Mouse (Mus musculus): ENCODE data around the gene Med13l.

The Med13l gene

DNA sequence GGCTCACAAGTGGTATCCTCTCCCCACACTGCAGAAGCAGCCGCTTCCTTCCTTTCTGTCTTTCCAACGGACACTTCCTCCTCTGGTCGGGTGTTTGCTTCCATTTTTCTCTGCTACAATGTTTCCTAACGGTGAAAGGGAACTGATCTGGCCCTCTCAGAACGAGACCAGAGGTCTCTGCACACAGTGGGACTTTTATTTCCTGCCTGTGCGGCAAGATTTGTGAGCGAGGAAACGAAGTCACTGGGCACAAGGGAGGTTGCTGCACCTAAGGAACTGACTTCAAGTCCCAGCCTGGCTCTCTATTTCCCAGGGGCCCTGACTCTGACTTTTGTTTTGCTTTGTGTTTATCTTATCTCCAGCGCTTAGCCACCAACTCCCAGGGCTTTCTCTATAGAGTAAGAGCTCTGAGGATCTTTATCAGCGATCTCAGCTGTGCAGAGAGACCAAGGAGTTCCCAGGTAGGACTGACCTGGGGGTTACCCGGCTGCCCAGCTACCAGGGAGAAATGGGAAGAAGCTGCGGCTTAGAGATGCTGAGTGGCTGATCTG, 4.0 kb upstream of the Med13l start:
- no peak for DNase-seq (ENCODE audit: low spot score)

DNA sequence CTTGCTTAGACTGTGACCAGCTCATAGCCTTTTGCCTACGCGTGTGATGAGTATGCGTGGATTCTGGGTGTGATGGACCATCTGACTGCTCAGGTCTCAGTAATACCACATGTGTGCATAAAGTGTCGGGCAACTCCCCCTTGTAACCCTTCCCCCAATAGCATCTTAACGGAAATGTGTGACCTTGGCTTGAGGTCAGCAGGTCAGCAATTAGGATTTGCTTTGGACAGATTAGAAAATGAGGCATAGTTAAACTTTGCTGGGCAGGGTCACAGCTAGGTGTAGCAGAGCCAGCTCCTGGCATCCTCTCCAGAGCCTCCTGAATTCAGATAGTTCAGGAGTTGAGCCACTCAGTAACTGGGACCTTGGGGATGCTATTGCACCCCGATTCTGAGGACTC, 1.6 kb upstream of the Med13l start:
- no peak for DNase-seq (ENCODE audit: low spot score)

DNA sequence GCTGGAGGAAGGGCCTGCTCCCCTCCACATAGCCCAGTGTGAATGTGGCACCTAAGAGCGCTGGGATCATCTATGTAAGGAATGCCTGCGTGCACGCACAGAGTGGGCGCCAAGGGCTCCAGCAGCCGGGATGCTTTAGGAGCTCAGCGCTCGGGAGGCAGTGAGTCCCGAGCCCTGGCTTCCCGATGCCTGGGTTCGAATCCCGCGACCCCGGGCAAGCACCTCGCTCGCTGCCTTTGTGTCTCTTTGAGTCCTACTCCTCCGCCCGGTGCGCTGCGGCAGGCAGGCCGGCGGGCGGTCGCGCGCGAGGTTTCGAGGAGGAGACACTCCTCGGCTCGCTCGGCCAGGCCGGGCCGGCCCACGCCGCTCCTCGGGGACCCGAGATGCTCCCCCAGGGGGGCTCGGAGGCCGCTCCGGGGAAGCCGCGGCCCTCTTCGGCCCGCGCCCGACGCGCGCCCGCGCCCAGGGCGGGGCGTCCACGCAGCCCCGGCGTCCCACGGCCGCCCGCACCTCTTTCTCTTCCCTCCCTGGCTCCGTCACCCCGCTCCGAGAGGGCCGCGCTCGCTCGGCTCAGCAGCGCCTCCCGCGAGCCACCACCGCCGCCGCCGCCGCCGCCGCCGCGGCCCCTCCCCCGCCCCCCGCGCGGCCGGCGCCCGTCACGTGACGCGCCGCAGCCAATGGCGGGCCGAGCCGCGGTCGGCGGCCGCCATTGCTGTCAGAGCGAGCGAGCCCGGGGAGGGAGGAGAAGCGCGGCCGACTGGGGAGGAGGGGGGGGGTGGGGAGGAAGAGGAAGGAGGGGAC, 695 bp upstream of the Med13l start:
- peak; percentile 76 for DNase-seq (ENCODE audit: low spot score)

DNA sequence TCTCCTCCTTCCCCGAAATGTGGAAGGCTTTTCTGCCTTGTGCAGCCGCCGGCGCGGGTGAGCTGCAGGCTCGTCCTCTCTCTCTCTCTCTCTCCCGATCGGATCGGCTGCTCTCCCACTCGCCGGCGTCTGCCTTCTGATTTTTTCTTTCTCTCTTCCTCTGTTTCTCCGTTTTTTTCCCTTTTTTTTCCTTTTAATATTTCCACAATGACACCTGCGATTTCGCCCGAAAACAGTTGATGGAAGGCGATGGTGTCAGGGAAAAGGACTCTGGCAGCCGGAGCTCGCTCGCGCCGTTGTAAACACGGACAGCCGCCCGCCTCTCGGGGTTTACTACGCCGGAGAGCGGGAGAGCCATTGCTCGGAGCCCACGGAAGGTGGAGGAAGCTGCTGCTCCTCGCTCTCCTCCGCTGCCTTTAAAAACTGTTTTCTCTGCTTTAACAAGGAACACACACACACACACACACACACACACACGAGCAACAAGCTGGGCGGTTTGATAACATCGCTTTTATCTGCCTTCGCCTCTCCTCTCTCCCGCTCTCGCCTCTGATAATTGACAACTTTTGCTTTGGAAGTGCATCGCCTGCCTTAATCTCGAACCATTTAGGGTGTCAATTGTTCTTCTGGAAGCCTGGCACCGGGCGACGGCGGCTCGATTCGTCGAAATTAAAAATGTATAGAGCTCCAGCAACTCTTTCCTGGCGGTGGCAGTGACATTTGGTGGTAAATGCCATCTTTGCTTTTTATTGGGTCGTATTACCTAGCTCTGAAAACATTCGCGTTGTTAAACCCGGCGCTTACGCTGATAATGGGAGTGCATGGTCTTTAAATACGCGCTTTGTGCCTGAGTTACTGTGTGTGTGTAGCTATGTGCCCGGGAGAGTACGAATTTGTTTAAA, 858 bp downstream of the Med13l start:
- DNase-seq (ENCODE audit: low spot score): no peak

DNA sequence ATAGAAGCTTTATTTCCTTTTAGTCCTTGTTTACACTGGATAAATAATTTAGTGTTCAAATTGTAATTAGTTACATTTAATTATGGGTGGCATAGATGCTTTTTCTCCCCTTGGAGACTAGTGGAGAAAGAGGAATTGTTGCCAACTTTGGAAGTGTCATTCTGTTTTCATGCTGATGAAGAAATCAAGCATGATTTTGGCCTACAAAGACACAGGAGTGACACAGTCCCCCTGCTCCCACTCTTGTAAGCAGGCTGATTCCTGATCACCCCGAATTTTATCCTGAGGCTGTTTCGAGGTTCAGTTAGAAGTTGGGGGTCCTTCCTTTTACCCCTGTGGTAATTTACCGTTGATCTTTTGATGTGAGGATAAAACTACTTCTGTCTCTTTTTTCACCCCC, 1.7 kb downstream of the Med13l start:
- no peak for DNase-seq (ENCODE audit: low spot score)

DNA sequence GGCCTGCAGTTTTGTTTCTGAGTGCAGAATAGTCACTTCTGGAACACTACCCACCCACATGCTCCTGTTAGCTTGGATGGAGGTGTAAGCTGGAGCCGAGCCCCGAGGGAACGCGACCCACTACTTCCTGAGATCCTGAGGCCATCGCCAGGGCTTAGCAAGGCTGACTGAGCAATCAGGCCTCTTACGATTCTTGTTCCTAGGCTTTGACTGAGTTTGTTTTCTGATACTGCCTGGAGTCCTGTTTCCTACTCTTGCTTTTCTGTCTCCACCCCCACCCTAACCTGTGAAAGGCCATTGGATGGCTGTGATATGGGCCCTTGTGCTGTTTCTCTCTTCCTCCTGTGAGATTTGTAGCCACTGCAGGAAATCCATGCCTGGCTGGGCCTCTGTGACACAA, 3.1 kb downstream of the Med13l start:
- DNase-seq (ENCODE audit: low spot score): no peak

DNA sequence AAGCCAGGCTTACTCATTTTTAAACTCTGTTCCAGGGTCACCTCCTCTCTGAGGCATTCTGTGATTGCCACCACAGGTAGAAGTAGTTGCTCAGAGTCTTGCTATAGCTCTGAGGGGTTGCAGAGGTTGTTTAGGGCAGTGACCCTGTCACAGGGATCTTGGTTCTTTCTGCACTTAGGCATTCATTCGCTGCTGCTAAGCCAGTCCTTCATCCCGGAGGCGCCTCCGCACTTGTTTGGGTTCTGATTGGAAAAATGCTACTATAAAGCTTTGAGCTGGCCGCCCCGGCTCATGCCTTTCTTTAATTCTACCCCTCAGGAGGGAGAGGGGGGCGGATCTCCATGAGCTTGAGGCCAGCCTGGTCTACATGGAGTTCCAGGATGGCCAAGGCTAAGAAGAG, 6.9 kb downstream of the Med13l start:
- no peak for DNase-seq (ENCODE audit: low spot score)

DNA sequence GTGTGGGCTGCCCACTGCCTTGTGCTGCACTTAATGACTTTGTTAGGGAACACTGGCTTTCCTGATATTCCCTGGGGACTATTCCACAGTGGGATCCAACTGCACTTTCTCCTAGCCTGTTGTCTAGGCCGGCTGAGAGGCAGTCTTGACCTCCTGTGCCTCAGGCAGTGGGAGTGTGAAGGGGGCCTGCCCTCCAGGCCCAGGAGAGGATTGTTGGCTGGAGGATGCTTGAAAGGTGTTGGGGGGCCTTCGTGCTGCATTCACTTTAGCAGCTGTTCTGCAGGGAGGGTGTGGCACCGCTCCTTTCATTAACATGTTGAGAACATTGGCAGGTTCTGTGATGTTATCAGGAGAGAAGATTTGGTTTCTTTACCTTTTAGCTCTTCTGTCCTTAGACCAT, 8.5 kb downstream of the Med13l start:
- no peak for DNase-seq (ENCODE audit: low spot score)

DNA sequence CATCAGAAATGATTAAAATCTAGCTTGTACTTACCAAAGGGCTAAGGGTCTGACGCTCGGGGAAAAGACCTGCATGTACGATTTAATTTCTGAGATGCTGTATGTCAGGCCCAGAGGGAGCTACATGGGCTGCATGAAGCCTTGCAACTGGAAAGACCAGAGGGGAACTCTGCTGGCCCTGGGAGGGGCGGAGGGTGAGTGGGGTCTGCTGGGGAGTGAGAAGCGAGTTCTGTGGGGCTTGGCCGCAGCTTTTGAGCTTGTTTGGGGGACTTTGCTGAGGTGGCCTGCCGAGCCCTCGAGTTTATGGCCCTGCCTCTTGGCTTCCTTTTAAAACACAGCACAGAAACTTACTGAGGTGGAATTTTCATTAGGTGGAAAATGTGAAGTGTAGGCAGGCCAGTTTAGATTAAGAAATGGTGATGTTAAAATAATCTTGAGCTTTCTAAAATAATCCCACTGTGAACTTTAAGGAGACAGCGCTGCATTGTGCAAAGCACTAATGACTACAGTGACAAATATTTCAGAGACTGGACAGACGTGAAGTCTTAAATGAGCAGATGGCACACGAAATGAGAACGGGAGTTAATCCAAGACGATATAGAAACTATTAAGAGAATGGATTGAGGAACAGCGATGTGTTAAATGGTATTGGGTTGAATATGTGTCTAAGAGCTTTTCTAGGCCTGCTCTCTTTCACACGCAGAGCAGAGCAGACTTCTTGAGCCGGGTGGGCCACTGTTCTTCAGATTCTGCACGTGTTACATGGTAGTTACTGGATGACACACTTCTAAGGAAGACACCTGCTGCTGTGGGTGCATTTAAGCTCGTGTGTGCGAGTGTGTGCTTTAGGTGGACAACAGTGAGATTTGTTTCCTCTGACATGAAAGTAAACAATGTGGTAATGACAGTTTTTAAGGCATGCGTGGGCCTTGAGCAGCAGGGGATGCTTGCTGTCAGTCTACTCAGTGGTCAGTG, 9.4 kb downstream of the Med13l start:
- DNase-seq (ENCODE audit: low spot score): no peak

DNA sequence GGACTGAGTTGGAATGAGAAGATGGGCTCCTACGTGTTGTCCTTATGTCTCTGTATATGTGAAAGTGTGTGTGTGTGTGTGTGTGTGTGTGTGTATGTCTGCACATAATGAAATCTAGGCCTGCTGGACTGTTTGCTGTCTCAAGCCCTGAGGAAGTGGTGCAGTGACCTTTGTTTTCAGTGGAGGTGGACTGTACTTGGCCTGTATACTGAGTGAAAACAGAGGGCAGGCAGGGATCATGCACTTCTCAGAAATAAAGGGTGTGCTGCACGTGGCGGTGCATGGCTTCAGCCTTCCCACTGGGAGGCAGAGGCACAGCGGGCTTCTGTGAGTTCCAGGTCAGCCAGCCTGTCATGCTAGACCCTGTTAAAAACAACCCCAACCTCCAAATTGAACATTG, 11.0 kb downstream of the Med13l start:
- DNase-seq (ENCODE audit: low spot score): no peak

DNA sequence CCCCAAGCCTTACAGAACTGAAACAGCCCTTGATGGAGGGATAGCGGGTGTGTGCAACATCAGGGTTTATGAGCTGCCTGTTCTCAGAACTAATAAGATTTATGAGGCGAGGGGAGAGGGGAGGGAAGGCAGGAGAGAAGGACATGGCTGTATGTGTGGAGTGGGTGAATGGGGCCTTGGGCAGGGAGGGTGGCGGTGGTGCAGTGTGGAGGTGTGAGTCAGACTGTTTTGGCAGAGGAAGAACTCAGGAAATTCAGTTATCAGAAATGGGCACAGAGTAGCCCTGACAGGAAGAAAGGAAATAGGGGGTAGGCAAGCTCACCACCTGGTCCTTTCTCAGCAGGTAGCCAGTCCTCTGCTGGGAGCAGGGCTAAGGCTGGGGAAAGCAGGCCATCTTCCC, 13.8 kb downstream of the Med13l start:
- no peak for DNase-seq (ENCODE audit: low spot score)

DNA sequence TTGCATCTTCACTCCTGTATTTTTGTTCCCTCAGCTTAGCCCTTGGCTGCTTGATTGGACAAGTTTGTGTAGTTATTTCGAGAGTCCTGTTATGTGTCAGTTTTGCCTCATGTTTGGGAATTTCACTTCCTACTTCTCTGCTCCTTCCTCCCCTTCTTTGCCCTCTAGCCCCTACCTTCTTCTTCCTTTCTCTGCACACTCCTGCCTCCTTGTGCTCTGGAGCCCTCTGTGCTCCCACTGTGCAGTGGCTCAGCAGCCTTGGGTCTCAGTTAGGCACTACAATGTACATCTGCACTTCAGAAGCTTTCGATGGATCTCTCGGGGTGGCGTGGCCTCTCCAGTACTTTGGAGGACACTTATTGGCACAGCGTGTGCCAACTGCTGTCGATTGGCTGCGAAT, 14.5 kb downstream of the Med13l start:
- no peak for DNase-seq (ENCODE audit: low spot score)

DNA sequence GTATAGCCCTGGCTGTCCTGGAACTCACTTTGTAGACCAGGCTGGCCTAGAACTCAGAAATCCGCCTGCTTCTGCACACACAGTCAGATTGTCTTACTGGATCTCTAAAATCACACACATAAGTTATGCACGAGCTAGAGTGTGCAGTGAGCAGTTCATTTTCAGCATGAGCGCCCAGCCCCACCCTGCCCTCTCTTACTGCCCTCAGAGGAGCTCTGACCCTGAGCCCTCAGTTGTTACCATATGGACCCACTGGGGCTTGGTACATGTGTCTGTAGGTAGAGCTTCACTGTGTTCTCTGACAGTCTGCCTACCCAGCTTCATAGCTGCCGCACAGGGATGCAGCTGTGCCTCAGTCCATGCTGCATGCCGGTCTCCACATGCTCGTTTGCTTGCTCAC, 15.4 kb downstream of the Med13l start:
- DNase-seq (ENCODE audit: low spot score): no peak

DNA sequence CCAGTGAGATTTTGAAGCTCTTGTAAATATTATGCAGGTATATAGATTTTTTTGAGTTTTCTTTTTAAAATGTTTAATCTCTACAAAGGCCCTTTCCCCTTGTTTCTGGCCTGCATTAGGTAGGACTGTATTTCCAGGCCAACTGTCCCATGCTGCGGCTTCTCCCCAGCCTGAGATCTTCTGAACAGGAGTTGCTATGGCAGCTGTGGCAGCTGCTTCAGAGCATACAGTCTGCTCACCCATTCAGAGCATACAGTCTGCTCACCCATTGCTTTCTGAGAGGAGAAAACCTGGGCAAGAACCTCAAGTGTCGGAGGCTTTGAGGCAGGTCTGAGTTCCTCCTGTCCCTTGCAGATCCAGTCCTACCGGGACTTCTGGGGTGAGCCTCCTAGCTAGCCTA, 16.3 kb downstream of the Med13l start:
- DNase-seq (ENCODE audit: low spot score): no peak

DNA sequence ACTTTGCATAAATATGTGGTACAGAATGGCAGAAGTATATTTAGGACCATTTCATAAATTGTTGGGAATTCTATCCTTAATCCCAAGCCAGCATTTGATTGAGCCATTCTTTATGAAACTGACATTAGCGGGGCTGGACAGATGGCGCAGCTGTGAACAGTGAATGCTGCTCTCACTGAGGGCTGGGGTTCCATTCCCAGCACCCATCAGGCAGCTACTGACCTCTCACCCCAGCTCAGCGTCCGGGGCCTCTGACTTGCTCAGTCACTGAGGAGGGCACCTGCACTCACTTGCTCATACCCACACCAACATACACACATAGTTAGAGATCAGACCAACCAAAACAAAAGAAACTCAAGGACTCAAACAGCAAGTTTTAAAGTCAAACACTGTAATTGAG, 24.9 kb downstream of the Med13l start:
- DNase-seq (ENCODE audit: low spot score): no peak

DNA sequence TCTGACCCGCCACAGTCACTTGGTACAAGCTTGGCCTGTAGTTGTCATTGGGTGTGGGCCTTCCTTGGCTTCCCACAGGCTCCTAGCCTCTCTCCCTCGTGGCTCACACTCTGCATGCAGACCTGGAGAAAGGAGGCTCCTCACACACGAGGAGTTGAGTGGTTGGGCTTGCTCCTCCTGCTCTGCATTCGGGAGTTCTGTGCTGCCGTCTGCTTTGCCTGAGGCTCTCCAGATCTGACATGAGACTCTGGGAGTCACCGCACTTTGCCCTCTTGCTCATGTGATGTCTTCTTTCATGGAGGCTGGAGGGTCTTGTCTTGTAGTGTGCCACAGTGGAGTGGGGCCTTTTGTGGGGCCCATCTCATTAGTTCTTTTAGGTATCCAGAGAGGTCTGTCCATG, 26.1 kb downstream of the Med13l start:
- no peak for DNase-seq (ENCODE audit: low spot score)

DNA sequence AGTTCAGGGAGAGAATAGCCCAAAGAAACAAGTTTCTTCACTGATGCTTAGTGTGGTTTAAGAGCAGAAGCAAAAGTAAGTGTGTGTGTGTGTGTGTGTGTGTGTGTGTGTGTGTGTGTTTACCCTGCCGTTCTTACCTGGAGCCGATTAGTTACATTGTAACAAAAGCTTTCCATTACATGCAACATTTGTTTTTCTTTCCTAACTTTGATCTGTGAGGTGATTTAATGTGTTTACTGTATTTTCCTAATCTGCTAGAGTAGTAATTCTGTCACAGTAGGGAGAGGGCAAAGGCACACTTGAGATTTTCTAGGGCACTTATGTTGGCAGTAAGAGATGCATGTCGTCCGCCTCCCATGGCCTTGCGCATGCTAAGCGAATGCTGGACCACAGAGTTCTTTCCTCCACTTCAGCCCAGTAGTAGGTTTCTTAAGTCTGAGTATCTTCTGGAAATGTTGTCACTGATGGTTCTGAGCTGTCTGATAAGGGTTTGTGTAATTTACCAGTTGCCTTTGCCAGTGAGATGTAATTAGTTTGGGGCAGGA, 28.0 kb downstream of the Med13l start:
- no peak for DNase-seq (ENCODE audit: low spot score)

DNA sequence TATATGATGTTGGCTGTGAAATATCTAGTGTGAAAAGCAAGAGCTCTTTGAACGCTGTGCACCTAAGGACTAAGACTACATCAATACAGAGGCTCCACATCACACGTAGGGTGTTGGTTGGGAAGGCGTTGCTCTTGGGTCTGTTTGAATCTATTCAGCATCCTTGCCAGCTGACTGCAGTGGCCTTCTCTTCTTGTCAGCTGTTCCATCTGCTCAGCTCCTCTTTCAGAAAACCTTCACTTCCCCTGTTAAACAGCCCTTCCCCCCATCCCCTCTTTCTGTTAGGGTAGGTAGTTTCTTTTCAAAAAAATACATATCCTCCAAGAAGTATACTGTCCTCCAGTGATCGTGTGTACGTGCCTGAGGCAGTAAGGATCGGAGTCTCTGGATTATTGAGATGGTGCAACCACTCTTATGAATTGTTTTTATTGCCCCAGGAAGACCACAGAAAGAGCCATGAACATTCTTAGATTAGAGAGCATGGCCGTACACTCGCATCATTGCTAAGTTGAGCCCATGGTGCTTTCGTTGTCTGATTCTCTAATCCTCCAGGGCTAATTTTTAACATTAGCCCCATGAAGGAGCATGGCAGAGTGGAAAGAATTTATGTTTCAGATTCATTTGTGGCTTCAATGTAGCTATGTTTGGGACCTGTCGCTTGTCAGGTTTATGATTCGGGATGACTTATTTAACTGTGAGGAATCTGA, 28.9 kb downstream of the Med13l start:
- DNase-seq (ENCODE audit: low spot score): no peak

DNA sequence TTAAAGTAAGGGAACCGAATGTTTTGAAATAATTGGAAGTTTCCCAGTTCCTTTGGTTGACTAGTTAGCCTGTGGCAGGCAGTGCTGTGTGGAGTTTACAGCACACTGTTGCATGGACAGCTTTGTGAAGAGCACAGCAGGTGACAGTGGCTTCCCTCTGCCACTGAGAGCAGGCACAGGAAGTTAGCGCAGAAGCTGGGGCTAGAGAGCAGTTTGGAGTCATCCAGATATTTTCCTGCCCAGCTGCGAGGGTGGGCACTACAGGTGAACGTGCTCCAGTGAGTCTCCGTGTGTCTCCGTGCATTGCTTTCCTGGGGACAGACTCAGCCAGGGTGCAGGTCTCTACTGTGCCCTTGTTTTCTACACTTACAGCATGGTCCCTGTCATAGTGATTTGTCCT, 30.4 kb downstream of the Med13l start:
- DNase-seq (ENCODE audit: low spot score): no peak

DNA sequence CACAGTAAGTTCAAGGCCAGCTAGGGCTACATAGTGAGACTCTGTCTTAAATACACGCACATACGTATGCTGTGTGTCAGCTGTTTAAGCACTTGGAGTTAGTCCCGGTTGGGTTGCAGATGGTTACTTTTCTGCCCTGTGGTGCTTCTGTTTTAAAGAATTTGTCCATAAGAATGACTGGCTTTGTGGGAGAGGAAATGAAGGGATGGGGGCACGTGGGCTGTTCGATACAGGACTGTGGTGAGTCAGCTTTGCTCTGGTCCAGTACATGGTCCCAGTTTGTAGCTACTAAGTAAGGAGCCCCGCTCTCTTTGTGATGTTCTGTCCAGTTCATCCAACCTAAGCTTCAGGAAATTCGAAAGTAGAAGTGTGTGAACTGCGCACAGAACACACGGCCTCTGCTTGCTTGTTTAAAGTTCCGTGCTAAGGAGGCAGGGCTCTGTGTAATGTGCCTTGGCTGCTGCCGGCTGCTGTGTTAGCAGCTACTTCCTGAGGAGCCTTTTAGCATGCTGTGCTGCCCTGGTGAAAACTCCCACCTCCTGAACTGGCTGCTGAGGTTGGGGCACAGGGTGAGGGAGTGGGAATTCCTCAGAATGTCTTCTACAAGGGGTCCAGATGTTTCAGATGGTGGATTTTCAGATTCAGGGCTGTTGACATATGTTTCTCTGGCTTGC, 31.5 kb downstream of the Med13l start:
- no peak for DNase-seq (ENCODE audit: low spot score)

Measured in ovary, adult 18-20 months (tissue).